Mouse (Mus musculus): ENCODE measurements around the gene Ss18l1. TPM values are rescaled to one million over a fixed set of nuclear protein-coding genes. Genes with fewer than 3 reads are reported as not detected.

Ss18l1 gene
- total RNA-seq, 2 experiments from 2014 or later: 1.2 to 2.1 TPM

DNA sequence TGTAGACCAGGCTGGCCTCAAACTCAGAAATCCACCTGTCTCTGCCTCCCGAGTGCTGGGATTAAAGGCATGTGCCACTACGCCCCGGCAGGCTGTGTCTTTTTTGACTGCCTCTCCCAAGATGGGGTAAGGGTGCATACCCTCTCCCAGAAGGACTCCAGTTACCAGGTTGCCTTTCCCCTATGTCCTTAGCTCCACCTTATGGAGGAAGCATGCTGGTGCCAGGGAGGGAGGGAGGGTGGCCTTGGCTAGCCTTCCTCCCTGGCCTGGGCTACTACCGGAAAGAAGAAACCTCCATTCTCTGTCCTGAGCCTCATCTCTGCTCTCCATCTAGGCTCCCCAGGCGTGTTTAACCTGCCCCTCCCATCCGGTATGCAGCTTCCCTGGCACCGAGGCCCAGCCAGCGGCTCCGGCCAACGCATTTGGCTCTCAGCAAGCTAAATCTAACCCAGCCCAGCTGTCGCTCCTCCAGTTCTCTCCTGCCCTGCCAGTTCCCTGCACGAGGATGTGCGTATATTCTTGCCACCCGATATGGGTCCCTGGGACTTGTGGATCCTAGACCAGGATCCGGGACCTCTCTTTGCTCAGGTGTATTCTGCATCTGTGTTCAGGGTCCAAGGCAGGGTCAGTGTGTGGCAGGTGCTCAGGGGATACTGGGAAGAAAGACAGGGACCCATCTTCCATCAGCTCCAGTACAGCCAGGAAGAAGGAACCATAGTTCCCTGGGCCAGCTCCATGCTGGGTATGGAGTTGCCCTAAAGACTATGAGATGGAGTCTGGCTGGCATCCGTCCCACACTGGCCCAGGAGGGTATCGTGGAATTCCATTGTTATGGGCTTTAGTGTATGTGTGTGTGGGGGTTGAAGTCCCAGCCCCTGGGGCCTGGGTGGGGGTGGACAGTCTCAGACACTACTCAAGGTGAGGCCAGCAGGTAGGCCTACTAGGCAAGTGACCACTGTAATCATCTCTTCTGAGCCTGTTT is 71.9 kb downstream of the Ss18l1 start:
- DNase-seq: peak; percentile 77 to 88
- intact Hi-C loops (cut with DNase I): loop anchor here (5.0 kb wide), 1 partner anchor 42 kb away; the partner anchor contains the start of gene Mtg2

DNA sequence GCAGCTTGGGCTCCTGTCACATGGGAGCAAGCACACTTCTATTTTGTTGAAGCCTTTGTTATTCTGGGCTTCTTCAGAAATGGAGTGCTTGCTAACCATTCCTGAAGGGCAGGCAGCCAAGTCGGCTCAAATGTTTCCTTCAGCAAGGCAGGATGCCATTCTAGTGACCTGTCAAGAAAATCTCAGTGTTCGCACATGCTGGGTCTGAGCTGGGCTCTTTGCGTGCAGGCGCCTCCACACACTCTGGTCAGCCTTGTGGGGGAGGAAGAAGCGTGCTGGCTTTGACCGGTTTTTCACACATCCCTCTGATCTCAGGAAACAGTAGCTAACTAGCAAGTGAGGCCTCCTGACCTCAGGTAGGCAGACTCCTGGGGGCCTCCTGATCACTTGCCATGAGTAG is 73.0 kb downstream of the Ss18l1 start:
- no peak for DNase-seq
- intact Hi-C loops (cut with DNase I): loop anchor here (5.0 kb wide), 1 partner anchor 57 kb away; the partner anchor contains the start of gene Adrm1

DNA sequence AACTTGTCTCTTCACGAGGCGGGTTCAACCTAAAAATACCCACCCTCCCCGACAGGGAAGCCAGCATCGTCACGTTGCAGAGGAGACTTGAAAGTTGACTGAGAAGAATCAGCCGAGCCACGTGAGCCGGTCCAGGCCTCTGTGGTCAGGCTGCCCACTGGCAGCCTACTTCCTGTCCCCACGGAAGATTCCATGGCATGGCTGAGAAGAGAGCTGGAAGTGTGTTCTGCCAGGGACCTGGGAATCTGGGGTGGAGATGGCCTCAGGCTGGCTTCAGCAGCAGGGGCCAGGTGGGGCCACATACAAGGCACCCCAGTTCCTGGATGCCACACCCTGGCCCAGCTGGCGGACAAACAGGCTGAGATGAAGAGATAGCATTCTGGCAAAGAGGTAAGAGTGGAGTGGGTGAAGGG is 73.8 kb downstream of the Ss18l1 start:
- no peak for DNase-seq
- intact Hi-C loops (cut with DNase I): loop anchor here (5.0 kb wide), 1 partner anchor 56 kb away; the partner anchor contains the start of gene Adrm1

DNA sequence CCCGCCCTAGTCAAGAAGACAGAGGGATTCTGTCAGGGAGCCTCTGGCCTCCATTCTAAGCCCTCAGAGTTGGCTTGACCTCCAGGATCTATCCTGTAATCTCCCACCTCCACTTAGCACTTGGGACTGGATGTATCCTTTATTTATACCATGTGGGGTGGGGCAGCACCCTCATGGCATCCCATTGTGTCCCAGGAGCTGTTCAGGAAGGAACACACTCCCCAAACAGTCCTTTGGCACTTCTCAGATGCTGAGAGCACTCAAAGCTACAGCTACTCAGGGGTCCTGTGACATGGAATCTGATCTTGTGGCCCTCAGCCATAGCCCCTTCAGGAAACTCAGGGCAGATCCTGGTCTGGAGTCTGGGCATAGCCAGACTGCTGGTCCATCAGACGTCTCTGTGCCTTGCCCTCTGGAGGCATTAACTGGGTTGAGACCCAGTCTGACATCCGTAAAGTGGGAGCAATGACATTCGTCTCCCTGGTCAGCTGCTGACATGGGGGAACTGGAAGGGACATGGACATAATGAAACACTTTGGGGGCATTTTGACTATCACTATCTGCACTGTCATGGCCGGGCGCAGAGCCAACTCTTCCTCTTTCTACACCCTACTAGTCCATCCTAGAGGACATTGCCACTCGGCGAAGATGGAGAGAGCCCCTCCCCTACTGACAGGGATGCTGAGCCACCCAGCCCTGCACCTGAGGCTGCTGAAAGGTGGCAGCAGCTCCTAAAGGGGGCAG is 74.6 kb downstream of the Ss18l1 start:
- no peak for DNase-seq
- intact Hi-C loops (cut with DNase I): loop anchor here (5.0 kb wide), 1 partner anchor 55 kb away; the partner anchor contains the start of gene Adrm1

DNA sequence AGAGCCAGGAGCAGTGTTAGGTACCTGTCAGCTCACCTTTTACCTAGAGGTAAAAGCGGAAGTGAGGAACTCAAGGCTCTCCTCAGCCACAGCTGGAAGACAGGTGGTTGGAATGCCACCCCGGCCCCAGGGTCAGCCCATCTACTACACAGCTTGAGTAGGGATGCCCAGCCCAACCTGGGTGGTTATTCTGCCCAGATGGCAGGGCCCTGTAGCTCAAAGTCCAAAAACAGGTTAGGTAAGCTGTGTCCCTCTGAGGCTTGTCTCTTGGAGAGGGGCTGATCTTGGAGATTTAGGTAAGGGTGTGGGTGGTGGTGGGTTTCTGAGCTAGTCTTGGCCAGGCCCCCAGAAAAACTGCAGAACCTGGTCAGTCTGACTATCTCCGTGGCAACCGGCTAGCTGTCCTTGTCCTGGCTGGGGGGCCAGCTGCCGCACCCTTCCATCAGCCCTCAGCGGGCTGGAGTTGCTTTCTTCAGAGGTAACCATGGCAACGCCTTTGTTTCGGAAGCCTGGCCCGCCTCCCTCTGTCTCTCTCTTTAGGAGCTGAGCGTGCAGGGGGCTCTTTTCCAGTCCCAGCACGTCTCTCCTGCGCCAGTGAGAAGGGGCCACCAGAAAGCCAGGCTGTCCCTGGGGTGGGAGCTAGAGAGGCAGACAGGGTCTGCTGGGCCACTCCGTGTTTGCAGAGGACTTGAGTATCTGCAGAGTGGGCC is 75.3 kb downstream of the Ss18l1 start:
- no peak for DNase-seq
- intact Hi-C loops (cut with DNase I): loop anchor here (5.0 kb wide), 1 partner anchor 55 kb away; the partner anchor contains the start of gene Adrm1

DNA sequence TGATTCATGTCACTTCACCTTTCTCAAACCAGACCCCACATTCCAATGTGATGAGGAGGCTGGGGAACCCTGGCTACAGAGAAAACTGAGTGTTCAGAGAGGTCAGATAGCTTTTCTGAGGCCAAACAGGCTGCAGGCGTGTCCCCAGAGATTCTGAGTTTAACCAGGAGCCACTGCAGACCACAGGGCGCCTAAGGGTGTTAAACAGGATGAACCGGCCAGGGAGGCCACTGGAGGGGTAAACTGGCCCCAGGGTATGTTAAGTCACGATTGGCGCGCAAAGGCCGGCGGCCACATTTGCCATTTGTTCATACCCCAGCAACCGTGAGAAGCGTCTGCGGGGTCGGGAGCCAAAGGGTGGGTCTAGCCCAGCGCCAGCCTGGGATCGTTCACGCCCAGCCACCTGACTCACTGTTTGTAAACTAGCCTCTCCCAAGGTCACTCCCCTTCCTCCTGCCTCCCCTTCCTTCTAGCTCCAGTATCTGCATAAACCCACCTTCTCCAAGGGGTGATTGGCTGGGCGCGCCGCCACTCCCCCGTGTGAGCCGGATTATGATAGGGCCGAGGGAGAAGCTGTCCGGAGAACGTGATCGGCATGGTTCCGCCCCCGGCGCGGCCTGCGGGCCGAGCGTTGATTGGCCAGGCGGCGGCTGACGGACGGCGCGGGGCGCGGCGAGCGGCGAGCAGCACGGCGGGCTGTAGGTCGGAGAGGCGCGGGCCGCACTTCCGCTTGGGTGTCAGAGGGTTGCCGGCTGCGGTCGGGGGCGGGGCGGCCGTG is 76.5 kb downstream of the Ss18l1 start, which contains the start of gene Osbpl2:
Osbpl2 (plus strand) TSS at position 646 of the 778 bp plus-strand sequence.
- peak; percentile 99 to 100 for DNase-seq
- intact Hi-C loops (cut with DNase I): loop anchor here (5.0 kb wide), 1 partner anchor 53 kb away; the partner anchor contains the start of gene Adrm1

Other genes with a start within 250 kb of the Ss18l1 start
- gene Taf4, start 65.9 kb upstream of the Ss18l1 start, total RNA-seq (2021): 1 to 10 TPM; 6.6 to 8.3 TPM
- 10 to 100 TPM; 41.4 to 45.1 TPM for gene Lsm14b, start 17.5 kb upstream of the Ss18l1 start, total RNA-seq (2021)
- gene Psma7, start 76 bp upstream of the Ss18l1 start, total RNA-seq (2021): 100 to 1,000 TPM; 117 to 131 TPM
- 10 to 100 TPM; 12.3 to 16.9 TPM for gene Mtg2, start 28.1 kb downstream of the Ss18l1 start, total RNA-seq (2021)
- not detected for gene Hrh3, start 62.0 kb downstream of the Ss18l1 start, total RNA-seq (2021)
- gene Osbpl2, start 76.8 kb downstream of the Ss18l1 start, total RNA-seq (2021): 10 to 100 TPM; 15.5 to 17.0 TPM
- 100 to 1,000 TPM in 1 of 2 experiments, 10 to 100 TPM in 1; 95.4 to 103 TPM for gene Adrm1, start 129.0 kb downstream of the Ss18l1 start, total RNA-seq (2021)
- 10 to 100 TPM in 1 of 2 experiments, 1 to 10 TPM in 1; 8.7 to 11.2 TPM for gene Lama5, start 183.3 kb downstream of the Ss18l1 start, total RNA-seq (2021)
- gene Rps21, start 214.9 kb downstream of the Ss18l1 start, total RNA-seq (2021): 100 to 1,000 TPM; 310 to 370 TPM
- 10 to 100 TPM in 1 of 2 experiments, 1 to 10 TPM in 1; 9.7 to 11.5 TPM for gene Cables2, start 231.0 kb downstream of the Ss18l1 start, total RNA-seq (2021)
- gene Rbbp8nl, start 247.4 kb downstream of the Ss18l1 start, total RNA-seq (2021): not detected